Mouse (Mus musculus): ENCODE results near the gene Plek.
"Not testable (repeated sequence)": the region's sequence is repeated elsewhere in the genome, so short reads cannot be mapped to it uniquely, and the experiment has no call there.

Plek gene

GRCm38 (mm10) chr11:17007517-17008173 is 44.5 kb downstream of the Plek start:
- peak; percentile 41 for DNase-seq (ENCODE audit: low read depth, low spot score)
- Histone ChIP-seq H3K36me3 (ENCODE audit: control insufficient read depth, insufficient read depth, low read length, poor library complexity, severe bottlenecking) (no peaks in the 10 kb centered on the region), H3K27me3 (ENCODE audit: control insufficient read depth, insufficient read depth, low read length, poor library complexity, severe bottlenecking) (no peaks in the 10 kb centered on the region)

GRCm38 (mm10) chr11:17006526-17006925 is 45.7 kb downstream of the Plek start:
- not testable (repeated sequence) for H3K27me3 ChIP-seq (ENCODE audit: control insufficient read depth, insufficient read depth, low read length, poor library complexity, severe bottlenecking); DNase-seq (ENCODE audit: low read depth, low spot score); H3K36me3 ChIP-seq (ENCODE audit: control insufficient read depth, insufficient read depth, low read length, poor library complexity, severe bottlenecking)

GRCm38 (mm10) chr11:17004899-17005846 is 47.0 kb downstream of the Plek start:
- Histone ChIP-seq H3K36me3 (ENCODE audit: control insufficient read depth, insufficient read depth, low read length, poor library complexity, severe bottlenecking) (no peaks in the 10 kb centered on the region), H3K27me3 (ENCODE audit: control insufficient read depth, insufficient read depth, low read length, poor library complexity, severe bottlenecking) (no peaks in the 10 kb centered on the region)
- DNase-seq (ENCODE audit: low read depth, low spot score) = peak; percentile 78

GRCm38 (mm10) chr11:17003757-17004156 is 48.4 kb downstream of the Plek start:
- H3K27me3 ChIP-seq (ENCODE audit: control insufficient read depth, insufficient read depth, low read length, poor library complexity, severe bottlenecking) = no peaks in the 10 kb centered on the region
- DNase-seq (ENCODE audit: low read depth, low spot score) = no peak
- H3K36me3 ChIP-seq (ENCODE audit: control insufficient read depth, insufficient read depth, low read length, poor library complexity, severe bottlenecking) = no peaks in the 10 kb centered on the region; the same call in 1 of the 2 replicates

GRCm38 (mm10) chr11:17002739-17003373 is 49.3 kb downstream of the Plek start:
- no peaks in the 10 kb centered on the region for H3K27me3 ChIP-seq (ENCODE audit: control insufficient read depth, insufficient read depth, low read length, poor library complexity, severe bottlenecking)
- no peaks in the 10 kb centered on the region; the same call in none of the 2 replicates for H3K36me3 ChIP-seq (ENCODE audit: control insufficient read depth, insufficient read depth, low read length, poor library complexity, severe bottlenecking)
- DNase-seq (ENCODE audit: low read depth, low spot score) = no peak

GRCm38 (mm10) chr11:17000353-17001334 is 51.5 kb downstream of the Plek start:
- H3K36me3 ChIP-seq (ENCODE audit: control insufficient read depth, insufficient read depth, low read length, poor library complexity, severe bottlenecking) = no peaks in the 10 kb centered on the region; the same call in none of the 2 replicates
- DNase-seq (ENCODE audit: low read depth, low spot score) = no peak
- no peaks in the 10 kb centered on the region for H3K27me3 ChIP-seq (ENCODE audit: control insufficient read depth, insufficient read depth, low read length, poor library complexity, severe bottlenecking)

GRCm38 (mm10) chr11:16999933-17000332 is 52.2 kb downstream of the Plek start:
- no peak for DNase-seq (ENCODE audit: low read depth, low spot score)
- H3K27me3 ChIP-seq (ENCODE audit: control insufficient read depth, insufficient read depth, low read length, poor library complexity, severe bottlenecking) = no peaks in the 10 kb centered on the region

GRCm38 (mm10) chr11:16999387-16999786 is 52.8 kb downstream of the Plek start:
- DNase-seq (ENCODE audit: low read depth, low spot score) = no peak
- Histone ChIP-seq H3K27me3 (ENCODE audit: control insufficient read depth, insufficient read depth, low read length, poor library complexity, severe bottlenecking) (no peaks in the 10 kb centered on the region), H3K36me3 (ENCODE audit: control insufficient read depth, insufficient read depth, low read length, poor library complexity, severe bottlenecking) (peaks cover 3% of the 10 kb centered on the region)

More at GRCm38 (mm10) chr11:16999933-17000332, 52.2 kb downstream of the Plek start:
- peaks cover under 1% of the 10 kb centered on the region for H3K36me3 ChIP-seq (ENCODE audit: control insufficient read depth, insufficient read depth, low read length, poor library complexity, severe bottlenecking)

- Histone ChIP-seq H3K27me3 (ENCODE audit: control insufficient read depth, insufficient read depth, low read length, poor library complexity, severe bottlenecking) (no peaks in the 10 kb centered on the region), H3K36me3 (ENCODE audit: control insufficient read depth, insufficient read depth, low read length, poor library complexity, severe bottlenecking) (peaks cover 6% of the 10 kb centered on the region)
- DNase-seq (ENCODE audit: low read depth, low spot score) = no peak
Observed at GRCm38 (mm10) chr11:16997465-16997864, 54.7 kb downstream of the Plek start.

- DNase-seq (ENCODE audit: low read depth, low spot score) = no peak
- Histone ChIP-seq H3K27me3 (ENCODE audit: control insufficient read depth, insufficient read depth, low read length, poor library complexity, severe bottlenecking) (no peaks in the 10 kb centered on the region), H3K36me3 (ENCODE audit: control insufficient read depth, insufficient read depth, low read length, poor library complexity, severe bottlenecking) (peaks cover 7% of the 10 kb centered on the region)
Observed at GRCm38 (mm10) chr11:16996818-16997217, 55.4 kb downstream of the Plek start.

GRCm38 (mm10) chr11:16992880-16993279 is 59.3 kb downstream of the Plek start:
- DNase-seq (ENCODE audit: low read depth, low spot score) = no peak
- Histone ChIP-seq H3K36me3 (ENCODE audit: control insufficient read depth, insufficient read depth, low read length, poor library complexity, severe bottlenecking) (peaks cover 15% of the 10 kb centered on the region), H3K27me3 (ENCODE audit: control insufficient read depth, insufficient read depth, low read length, poor library complexity, severe bottlenecking) (no peaks in the 10 kb centered on the region)

GRCm38 (mm10) chr11:16989885-16990284 is 62.3 kb downstream of the Plek start:
- H3K36me3 ChIP-seq (ENCODE audit: control insufficient read depth, insufficient read depth, low read length, poor library complexity, severe bottlenecking) = peaks cover 21% of the 10 kb centered on the region
- DNase-seq (ENCODE audit: low read depth, low spot score) = no peak
- no peaks in the 10 kb centered on the region for H3K27me3 ChIP-seq (ENCODE audit: control insufficient read depth, insufficient read depth, low read length, poor library complexity, severe bottlenecking)

GRCm38 (mm10) chr11:16987745-16988328 is 64.3 kb downstream of the Plek start:
- Histone ChIP-seq H3K36me3 (ENCODE audit: control insufficient read depth, insufficient read depth, low read length, poor library complexity, severe bottlenecking) (peaks cover 22% of the 10 kb centered on the region), H3K27me3 (ENCODE audit: control insufficient read depth, insufficient read depth, low read length, poor library complexity, severe bottlenecking) (no peaks in the 10 kb centered on the region)
- DNase-seq (ENCODE audit: low read depth, low spot score) = peak; percentile 50

Data from splenic B cell, adult 2 months (primary cell).